Mouse (Mus musculus): ENCODE results near the gene Specc1l.

- TF ChIP-seq POLR2A (IDR thresholded peaks at IDR 0.05; ENCODE audit: control insufficient read depth, low read depth, low read length) (no peak), CTCF (IDR thresholded peaks at IDR 0.05; ENCODE audit: control insufficient read depth, insufficient read depth, insufficient replicate concordance, low read depth, low read length) (no peak)
Measured at GRCm38 (mm10) chr10:75355341-75355740, 143.5 kb downstream of the Specc1l start.

All from testis, adult 2 months (tissue).